Mouse (Mus musculus) CD4-positive, CD25-positive, alpha-beta regulatory T cell (primary cell): ENCODE data around the gene Vmn2r90. TPM values are rescaled to one million over a fixed set of nuclear protein-coding genes. Genes with fewer than 3 reads are reported as not detected.

Source experiments
- polyA plus RNA-seq: library from polyadenylated mRNA; unstranded; fragments of 100-300 nt; shearing (Covaris generic); gene quantifications from one replicate; pipeline ENCODE4 v1.2.1, GENCODE M21; 2017

Gene Vmn2r90
- polyA plus RNA-seq: not detected

DNA sequence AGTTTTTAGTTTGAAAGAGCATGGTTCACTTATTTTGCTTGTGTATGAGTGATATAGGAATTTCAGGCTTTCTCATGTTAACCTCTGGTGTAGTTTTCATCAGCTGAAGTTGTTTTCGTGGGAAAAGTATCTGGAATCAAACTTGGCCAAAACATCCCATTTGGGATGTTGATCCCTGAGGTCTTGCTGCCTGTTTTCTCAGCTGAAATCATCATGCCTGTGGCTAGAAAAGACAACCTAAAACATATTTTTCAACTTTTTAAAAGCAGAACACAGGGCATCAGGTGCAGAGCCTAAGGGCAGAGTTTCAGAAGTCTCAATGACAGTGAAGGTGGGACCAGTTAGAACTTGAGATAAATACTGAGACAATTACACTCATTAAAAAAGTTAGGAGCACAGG, at the start of gene Vmn2r90:
Gene Vmn2r90 (plus strand): TSS at position 301 of the 400 bp plus-strand sequence.

Other genes starting within 250 kb of the Vmn2r90 start
- gene Lnpep, start 78.7 kb upstream of the Vmn2r90 start, polyA plus RNA-seq: 43.6 TPM
- 4.0 TPM for gene Spaca6, start 123.4 kb downstream of the Vmn2r90 start, polyA plus RNA-seq
- not detected for gene Has1, start 151.5 kb downstream of the Vmn2r90 start, polyA plus RNA-seq
- gene Fpr1, start 180.2 kb downstream of the Vmn2r90 start, polyA plus RNA-seq: 0.13 TPM
- gene Fpr2, start 184.1 kb downstream of the Vmn2r90 start, polyA plus RNA-seq: not detected
- gene Fpr3, start 184.1 kb downstream of the Vmn2r90 start, polyA plus RNA-seq: not detected